Mouse (Mus musculus): ENCODE results near the gene Lin7a. TPM values are rescaled to one million over a fixed set of nuclear protein-coding genes. Genes with fewer than 3 reads are reported as not detected.

Lin7a gene
- polyA plus RNA-seq, 1 experiment from 2014 or later: 37.0 TPM

Other genes starting within 250 kb of the Lin7a start
- gene Acss3, start 148.0 kb upstream of the Lin7a start, polyA plus RNA-seq (2014; fragmentation: Nextera tagmentation; extraction: Ambion mirVana): 0.16 and 0.79 TPM in 2 replicates
- gene Myf5, start 214.4 kb downstream of the Lin7a start, polyA plus RNA-seq (2014; fragmentation: Nextera tagmentation; extraction: Ambion mirVana): not detected in 2 replicates
- gene Myf6, start 223.1 kb downstream of the Lin7a start, polyA plus RNA-seq (2014; fragmentation: Nextera tagmentation; extraction: Ambion mirVana): not detected in 2 replicates